Mouse (Mus musculus) limb, embryonic 10.5 days (tissue): ENCODE results near the gene Epm2a. TPM values are rescaled to one million over a fixed set of nuclear protein-coding genes. Genes with fewer than 3 reads are reported as not detected.
A peak's percentile ranks its signal among the peaks of the same experiment; 100 is the strongest.
"Not testable (repeated sequence)": the region's sequence is repeated elsewhere in the genome, so short reads cannot be mapped to it uniquely, and the experiment has no call there.

ENCODE experiments used
- DNase-seq: peaks from one replicate; pipeline ENCODE4 v3.0.0-alpha.2; 2017; ENCODE audit warnings: low spot score
- H3K27ac ChIP-seq: fragments of 300-500 bp; sonication (generic); 2 replicates; pipeline ENCODE4 v1.5.1; 2016; ENCODE audit warnings: mild to moderate bottlenecking
- H3K27me3 ChIP-seq: fragments of 300-500 bp; sonication (generic); 2 replicates; pipeline ENCODE4 v1.6.1; 2016; ENCODE audit warnings: low read depth, mild to moderate bottlenecking; ENCODE audit not compliant: poor library complexity, severe bottlenecking
- H3K36me3 ChIP-seq: fragments of 300-500 bp; sonication (generic); 2 replicates; pipeline ENCODE4 v1.6.1; 2016; ENCODE audit warnings: mild to moderate bottlenecking, moderate library complexity
- H3K4me1 ChIP-seq: fragments of 300-500 bp; sonication (generic); 2 replicates; pipeline ENCODE4 v1.6.1; 2016
- H3K4me3 ChIP-seq: fragments of 300-500 bp; sonication (generic); 2 replicates; pipeline ENCODE4 v1.5.1; 2016; ENCODE audit warnings: mild to moderate bottlenecking, moderate library complexity
- H3K9me3 ChIP-seq: fragments of 300-500 bp; sonication (generic); replicated peaks from 2 replicates; pipeline ENCODE4 v1.6.1; 2016; ENCODE audit warnings: mild to moderate bottlenecking
- WGBS: fragments of 180-500 bp; shearing (Covaris S2); methylation state at CpG from one replicate; pipeline ENCODE4 v1.1.7; 2016; 5-methylcytosine and 5-hydroxymethylcytosine counted together
- polyA plus RNA-seq: library from polyadenylated mRNA; unstranded; fragments of >200 nt; fragmentation: Nextera tagmentation; extraction: Ambion mirVana; gene quantifications from 2 replicates; pipeline ENCODE4 v1.2.1, GENCODE M21; 2016

Epm2a gene
- 0.65 and 0.78 TPM in 2 replicates for polyA plus RNA-seq

DNA sequence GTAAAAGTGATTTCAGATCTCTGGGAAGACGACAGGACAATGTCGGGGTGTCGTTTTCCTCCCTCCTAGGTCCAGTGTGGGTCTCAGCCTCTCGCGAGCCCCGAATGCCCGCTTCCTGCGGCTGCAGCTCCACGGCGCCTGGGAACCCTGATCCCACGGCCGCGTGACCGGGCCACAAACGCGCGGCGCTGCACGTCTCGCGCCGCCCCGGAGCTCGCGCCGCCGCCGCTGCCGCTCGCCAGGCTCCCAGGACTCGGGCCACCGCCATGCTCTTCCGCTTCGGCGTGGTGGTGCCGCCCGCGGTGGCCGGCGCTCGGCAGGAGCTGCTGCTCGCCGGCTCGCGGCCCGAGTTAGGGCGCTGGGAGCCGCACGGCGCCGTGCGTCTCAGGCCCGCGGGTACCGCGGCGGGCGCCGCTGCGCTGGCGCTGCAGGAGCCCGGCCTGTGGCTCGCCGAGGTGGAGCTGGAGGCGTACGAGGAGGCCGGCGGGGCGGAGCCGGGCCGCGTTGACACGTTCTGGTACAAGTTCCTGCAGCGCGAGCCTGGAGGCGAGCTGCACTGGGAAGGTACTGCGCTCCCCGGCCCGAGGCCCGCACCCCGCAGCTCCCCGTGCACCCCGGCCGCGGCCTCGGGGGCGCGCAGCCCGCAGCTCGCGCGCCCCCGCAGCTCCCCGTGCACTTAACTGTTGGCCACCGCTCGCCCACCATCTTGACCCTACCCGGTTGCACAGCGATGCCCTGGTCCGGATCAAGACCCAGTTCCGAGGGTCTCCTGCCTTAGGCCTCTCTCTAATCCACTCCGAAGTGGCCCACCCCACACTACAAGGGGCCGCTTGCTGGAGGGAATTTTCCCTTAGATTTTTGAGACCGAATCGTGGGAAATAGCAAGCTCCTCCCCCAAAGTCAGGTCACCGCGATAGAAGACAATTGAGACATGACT lies at the start of gene Epm2a:
TSS of gene Epm2a (plus strand) at position 200 of the 937 bp plus-strand sequence.
- peak within 1 kb of the TSS; percentile 70 for H3K4me3 ChIP-seq
- DNase-seq, result peak; percentile 84
- H3K4me1 ChIP-seq, result peaks cover 2% of the 10 kb centered on the region; the same call in 1 of the 2 replicates
- H3K9me3 ChIP-seq, result no peaks in the 10 kb centered on the region
- no peaks in the 10 kb centered on the region for H3K27me3 ChIP-seq
- H3K36me3 ChIP-seq, result no peaks in the 10 kb centered on the region
- under 1% methylated on average over 106 of the region's 106 CpGs for WGBS
- peak within 1 kb of the TSS; percentile 98 for H3K27ac ChIP-seq

DNA sequence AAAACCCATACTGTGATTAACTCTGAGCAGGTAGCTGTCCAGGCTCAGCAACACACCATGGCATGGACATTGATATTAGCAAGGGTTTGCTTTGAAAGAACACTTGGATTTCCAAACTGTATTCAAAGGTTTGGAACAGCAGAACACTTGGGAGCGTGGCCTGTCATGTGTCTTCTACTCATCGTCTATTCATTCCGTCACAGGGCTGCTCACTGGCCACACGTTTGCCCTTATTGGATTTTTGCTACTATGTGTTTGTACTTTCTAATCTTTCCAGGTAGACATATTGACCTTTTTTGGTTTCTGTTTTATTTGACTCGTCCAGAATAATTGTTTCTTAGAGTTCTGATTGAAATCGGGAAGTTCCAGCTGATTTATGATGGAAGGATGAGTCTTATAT lies 44.8 kb upstream of the Epm2a start:
- H3K4me3 ChIP-seq, result no peak overlapping the region
- H3K27ac ChIP-seq, result no peak overlapping the region
- H3K4me1 ChIP-seq, result no peaks in the 10 kb centered on the region
- no peaks in the 10 kb centered on the region for H3K27me3 ChIP-seq
- 94% methylated on average over 6 of the region's 6 CpGs for WGBS
- H3K36me3 ChIP-seq, result peaks cover 47% of the 10 kb centered on the region
- no peaks in the 10 kb centered on the region for H3K9me3 ChIP-seq
- DNase-seq, result no peak

DNA sequence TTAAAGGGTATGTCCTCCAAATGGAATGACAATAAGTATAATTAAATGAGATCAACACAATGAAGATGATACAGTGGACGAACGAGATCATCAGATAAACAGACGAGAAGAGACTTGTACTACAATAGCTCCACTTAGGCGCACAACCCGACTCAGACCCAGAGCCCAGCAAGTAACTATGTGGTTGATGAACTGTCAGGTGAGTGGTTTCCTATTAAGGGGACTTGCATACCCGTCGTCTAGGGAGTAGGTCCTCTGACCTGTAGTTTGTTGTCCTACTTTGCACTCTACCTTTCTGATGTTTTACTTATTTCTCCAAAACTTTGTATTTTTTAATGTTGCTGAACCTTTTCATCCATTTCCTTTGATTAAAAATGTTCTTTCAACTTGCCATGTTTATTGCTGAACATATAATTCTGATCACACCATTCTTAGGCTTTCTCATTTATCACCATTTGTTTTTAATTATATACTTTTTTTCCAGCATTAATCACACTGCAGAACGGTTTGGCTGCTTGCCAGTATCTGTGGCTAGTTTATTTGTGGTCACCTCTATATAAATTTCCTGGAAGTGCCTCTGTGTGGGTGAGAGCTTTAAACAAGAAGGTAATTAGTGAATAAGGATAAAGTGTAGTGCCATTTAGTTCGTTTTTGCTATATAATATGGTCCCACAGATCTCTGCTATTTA lies 37.7 kb upstream of the Epm2a start:
- Histone ChIP-seq H3K27me3 (no peaks in the 10 kb centered on the region), H3K9me3 (no peaks in the 10 kb centered on the region), H3K4me1 (peaks cover 13% of the 10 kb centered on the region), H3K27ac (peak overlapping the region; percentile 3; the same call in 1 of the 2 replicates), H3K4me3 (no peak overlapping the region), H3K36me3 (no peaks in the 10 kb centered on the region)
- 49% methylated on average over 9 of the region's 9 CpGs for WGBS
- no peak for DNase-seq

DNA sequence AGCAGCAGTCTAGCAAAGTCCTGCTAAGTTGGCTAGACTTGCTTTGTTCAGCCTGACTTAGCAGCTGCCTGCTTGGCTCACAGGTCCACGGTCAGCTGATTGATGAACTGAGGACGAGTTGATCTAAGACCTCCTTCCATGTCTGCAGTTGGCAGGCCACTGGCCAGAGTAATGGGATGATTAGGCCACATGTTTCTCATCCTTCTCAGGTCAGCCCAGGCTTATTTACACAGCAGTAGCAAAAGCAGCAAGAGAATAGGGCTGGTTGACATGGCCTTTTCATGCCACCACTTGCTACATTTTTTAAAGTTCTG lies 37.2 kb upstream of the Epm2a start:
- Histone ChIP-seq H3K36me3 (no peaks in the 10 kb centered on the region), H3K4me3 (no peak overlapping the region), H3K27ac (peak overlapping the region; percentile 3; the same call in 1 of the 2 replicates), H3K4me1 (peaks cover 13% of the 10 kb centered on the region), H3K27me3 (no peaks in the 10 kb centered on the region), H3K9me3 (no peaks in the 10 kb centered on the region)
- peak; percentile 53 for DNase-seq
- WGBS, result 17% methylated on average over 2 of the region's 2 CpGs

DNA sequence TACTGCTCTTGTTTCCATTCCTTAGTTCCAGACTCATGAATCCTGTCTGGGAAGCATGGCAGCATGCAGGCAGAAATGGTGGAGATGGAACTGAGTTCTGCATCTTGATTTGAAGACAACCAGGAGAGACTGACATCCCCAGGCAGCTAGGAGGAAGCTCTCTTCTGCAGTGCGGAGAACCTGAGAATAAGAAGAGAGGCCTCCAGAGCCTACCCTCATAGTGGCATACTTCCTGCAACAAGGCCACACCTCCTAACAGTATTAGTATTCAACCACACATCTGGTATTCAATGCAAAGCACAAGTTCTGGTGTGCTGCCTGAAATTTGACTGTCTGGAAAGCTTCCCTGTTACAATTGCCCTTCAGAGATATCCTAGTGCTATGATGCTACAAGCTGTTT lies 33.3 kb upstream of the Epm2a start:
- H3K36me3 ChIP-seq, result no peaks in the 10 kb centered on the region
- H3K4me3 ChIP-seq, result no peak overlapping the region
- 92% methylated on average over 1 of the region's 1 CpGs for WGBS
- no peaks in the 10 kb centered on the region for H3K27me3 ChIP-seq
- no peak for DNase-seq
- peaks cover 13% of the 10 kb centered on the region for H3K4me1 ChIP-seq
- H3K27ac ChIP-seq, result no peak overlapping the region
- no peaks in the 10 kb centered on the region for H3K9me3 ChIP-seq

DNA sequence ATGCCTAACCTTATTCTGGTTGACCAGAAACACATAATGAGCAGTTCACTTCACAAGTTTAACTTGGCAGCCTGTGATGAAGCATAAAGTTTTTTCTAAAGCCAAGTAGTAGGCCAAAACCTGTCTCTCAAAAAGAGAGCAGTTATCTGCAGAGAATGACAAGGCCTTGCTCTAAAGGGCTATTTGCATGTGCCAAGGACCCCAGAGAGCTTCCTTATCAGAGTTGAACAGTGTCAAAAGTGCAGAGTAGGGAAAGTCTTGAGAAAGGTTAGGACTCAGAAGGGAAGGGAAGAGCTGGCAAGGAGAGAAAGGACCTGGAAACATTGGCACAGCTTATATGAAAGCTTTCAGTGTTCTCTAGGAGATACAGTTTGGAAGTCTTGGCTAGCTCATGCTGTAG lies 32.7 kb upstream of the Epm2a start:
- Histone ChIP-seq H3K9me3 (no peaks in the 10 kb centered on the region), H3K27me3 (no peaks in the 10 kb centered on the region), H3K36me3 (no peaks in the 10 kb centered on the region), H3K4me3 (no peak overlapping the region), H3K27ac (no peak overlapping the region), H3K4me1 (peaks cover 8% of the 10 kb centered on the region)
- no peak for DNase-seq

DNA sequence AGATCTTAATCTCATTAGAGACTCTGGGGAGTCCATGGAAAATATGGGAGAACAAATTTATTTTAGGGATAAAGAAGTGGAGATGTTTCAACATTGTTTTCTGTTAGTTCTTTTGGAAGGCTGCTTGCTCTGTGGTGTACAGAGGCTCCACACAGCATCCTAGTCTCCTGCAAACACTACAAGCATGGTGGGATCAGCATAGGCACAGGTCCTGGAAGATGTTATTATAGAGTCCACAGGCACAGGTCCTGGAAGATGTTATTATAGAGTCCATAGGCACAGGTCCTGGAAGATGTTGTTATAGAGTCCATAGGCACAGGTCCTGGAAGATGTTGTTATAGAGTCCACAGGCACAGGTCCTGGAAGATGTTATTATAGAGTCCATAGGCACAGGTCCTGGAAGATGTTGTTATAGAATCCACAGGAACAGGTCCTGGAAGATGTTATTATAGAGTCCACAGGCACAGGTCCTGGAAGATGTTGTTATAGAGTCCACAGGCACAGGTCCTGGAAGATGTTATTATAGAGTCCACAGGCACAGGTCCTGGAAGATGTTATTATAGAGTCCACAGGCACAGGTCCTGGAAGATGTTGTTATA lies 25.2 kb upstream of the Epm2a start:
- DNase-seq, H3K4me3 ChIP-seq, H3K27me3 ChIP-seq: not testable (repeated sequence)

DNA sequence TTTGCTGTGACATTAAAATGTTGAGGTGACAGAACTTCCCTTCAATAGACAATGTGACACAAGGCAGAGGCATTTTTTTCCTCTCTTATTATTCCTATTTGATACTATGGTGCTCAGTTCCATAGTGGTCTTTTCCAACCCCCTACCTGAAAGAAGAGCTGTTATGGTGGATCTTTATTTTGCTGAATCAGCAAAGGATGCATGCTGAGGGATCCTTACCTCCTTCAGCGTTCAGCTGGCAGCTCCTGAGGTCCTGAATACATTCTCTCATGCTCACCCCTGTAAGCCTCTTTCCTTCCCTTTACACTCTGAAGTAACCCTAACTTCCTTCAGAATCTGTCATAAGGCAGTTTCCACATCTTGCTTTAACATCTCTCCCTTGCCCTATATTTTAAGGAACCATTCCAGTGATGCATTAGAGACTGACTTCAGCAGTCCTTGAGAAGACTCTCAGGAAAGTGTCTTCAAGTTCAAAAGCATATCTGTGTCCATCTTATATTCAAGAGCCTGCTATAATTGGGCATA lies 23.7 kb upstream of the Epm2a start:
- Histone ChIP-seq H3K27ac (no peak overlapping the region), H3K27me3 (no peaks in the 10 kb centered on the region), H3K4me1 (peaks cover 1% of the 10 kb centered on the region; the same call in 1 of the 2 replicates), H3K4me3 (no peak overlapping the region), H3K36me3 (no peaks in the 10 kb centered on the region), H3K9me3 (no peaks in the 10 kb centered on the region)
- 79% methylated on average over 1 of the region's 1 CpGs for whole genome bisulfite sequencing
- DNase-seq, result no peak

More for the DNA sequence above, 25.2 kb upstream of the Epm2a start:
- not testable (repeated sequence) for H3K36me3 ChIP-seq, H3K4me1 ChIP-seq, H3K9me3 ChIP-seq, H3K27ac ChIP-seq

DNA sequence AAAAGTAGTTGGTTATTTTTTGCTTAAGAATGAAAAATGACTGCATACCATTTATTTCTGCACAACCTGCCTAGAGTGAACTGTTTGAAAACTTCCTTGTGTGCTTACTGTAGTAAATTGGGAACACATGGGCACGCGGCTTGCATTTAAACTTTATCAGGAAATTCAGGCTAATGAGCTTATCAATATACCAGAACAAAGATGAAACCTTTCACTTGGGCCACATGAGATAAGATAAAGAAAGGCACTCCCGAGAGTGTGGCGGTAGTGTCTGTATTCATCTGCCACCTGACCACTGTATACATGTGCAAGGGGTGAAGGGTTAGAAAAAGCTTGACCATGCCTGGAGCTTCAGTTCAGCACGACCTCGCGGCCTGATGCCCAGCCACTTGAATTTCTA lies 20.9 kb upstream of the Epm2a start:
- 85% methylated on average over 7 of the region's 7 CpGs for WGBS
- Histone ChIP-seq H3K4me1 (peaks cover 3% of the 10 kb centered on the region; the same call in 1 of the 2 replicates), H3K27me3 (no peaks in the 10 kb centered on the region), H3K36me3 (no peaks in the 10 kb centered on the region), H3K27ac (no peak overlapping the region), H3K4me3 (no peak overlapping the region), H3K9me3 (no peaks in the 10 kb centered on the region)
- DNase-seq, result no peak

DNA sequence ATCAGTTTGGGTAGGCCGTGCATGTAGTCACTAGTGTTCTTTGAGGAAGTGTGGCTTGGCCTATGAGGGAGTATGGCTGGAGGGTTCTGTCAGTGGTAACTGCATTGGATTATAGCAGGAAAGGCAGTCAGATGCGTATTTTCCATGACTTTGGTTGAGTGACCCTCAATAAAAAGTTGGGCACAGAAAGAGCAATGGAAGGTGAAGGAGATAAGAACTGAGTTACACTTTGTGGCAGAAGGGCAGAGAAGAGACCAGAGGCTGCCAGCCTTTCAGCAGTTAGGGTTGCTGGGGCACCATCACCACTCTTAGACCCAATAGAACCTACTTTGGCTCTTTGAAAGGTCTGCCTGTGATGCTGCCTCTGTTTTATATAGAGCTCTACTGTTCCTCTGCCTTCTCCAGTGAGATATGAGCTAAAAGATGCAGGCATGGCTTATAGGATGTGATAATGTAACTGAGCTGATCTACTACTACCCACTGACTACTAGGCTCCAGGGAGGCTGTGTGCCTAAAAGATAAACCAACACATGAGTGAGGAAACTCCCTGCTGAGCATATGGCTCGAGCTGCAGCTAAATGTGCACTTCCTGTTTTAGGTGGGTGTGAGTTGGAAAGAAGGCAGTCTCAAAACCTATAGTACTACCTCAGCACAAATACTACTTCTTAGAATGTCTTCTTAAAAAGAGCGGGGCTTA lies 19.9 kb upstream of the Epm2a start:
- Histone ChIP-seq H3K27me3 (no peaks in the 10 kb centered on the region), H3K27ac (no peak overlapping the region)
- WGBS, result 84% methylated on average over 4 of the region's 4 CpGs

DNA sequence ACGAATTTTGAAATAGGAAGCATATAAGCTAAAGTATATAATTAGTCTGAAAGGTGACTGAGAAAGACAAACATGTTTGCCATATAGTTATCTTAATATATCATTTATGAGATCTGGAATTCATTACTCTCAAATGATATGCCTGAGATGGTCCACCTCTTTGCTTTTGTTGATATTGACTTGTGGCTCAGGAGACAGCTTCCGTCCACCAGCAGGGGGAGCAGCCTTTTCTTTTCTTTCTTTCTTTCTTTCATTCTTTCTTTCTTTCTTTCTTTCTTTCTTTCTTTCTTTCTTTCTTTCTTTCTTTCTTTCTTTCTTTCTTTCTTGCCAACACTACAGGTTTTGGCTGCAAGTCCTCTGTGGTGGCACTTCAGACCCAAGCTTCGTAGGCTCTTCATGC lies 16.7 kb upstream of the Epm2a start:
- no peaks in the 10 kb centered on the region for H3K27me3 ChIP-seq
- no peak overlapping the region for H3K4me3 ChIP-seq
- WGBS, result 93% methylated on average over 3 of the region's 3 CpGs
- H3K4me1 ChIP-seq, result peaks cover 3% of the 10 kb centered on the region; the same call in 1 of the 2 replicates
- no peaks in the 10 kb centered on the region for H3K36me3 ChIP-seq
- DNase-seq, result no peak
- H3K9me3 ChIP-seq, result no peaks in the 10 kb centered on the region
- H3K27ac ChIP-seq, result no peak overlapping the region

More for the DNA sequence above, 19.9 kb upstream of the Epm2a start:
- H3K4me3 ChIP-seq, result no peak overlapping the region
- no peaks in the 10 kb centered on the region for H3K9me3 ChIP-seq
- no peak for DNase-seq
- H3K4me1 ChIP-seq, result peaks cover 3% of the 10 kb centered on the region; the same call in 1 of the 2 replicates
- H3K36me3 ChIP-seq, result no peaks in the 10 kb centered on the region
